In genomic region chr1:154678989-154679388, GRCm38 (mm10) we compare ENCODE assay signal across 27 mouse cellular contexts.
"Had no signal": no experiment of that assay in that cellular context is flagged by ENCODE, and none has a peak within 500 bp of the region (broad histone marks: within the 10 kb centered on the region; RNA-seq: fewer than 3 reads in every experiment).

No protein-coding gene starts in this region.

- DNase-seq: gastrocnemius, postnatal 14 days; gastrocnemius, postnatal 36 days; heart, adult 2 months; heart, postnatal 4 days; kidney, adult 18-20 months; kidney, adult 8-10 months; kidney, postnatal 14 days; kidney, postnatal 36 days; layer of hippocampus, adult 9-11 months; layer of hippocampus, postnatal 36 days; left cerebral cortex, postnatal 4 days; liver, embryonic 13.5 days had no signal

- ATAC-seq: hindbrain, embryonic 16.5 days; inflammation-experienced regulatory T-cells, adult 6 months; intestine, embryonic 15.5 days; intestine, postnatal 0 days had no signal

- H3K9ac ChIP-seq: heart, embryonic 13.5 days; heart, embryonic 15.5 days; hindbrain, embryonic 12.5 days; hindbrain, embryonic 14.5 days; intestine, embryonic 15.5 days; kidney, embryonic 15.5 days; limb, embryonic 13.5 days; limb, embryonic 15.5 days; liver, embryonic 13.5 days; liver, embryonic 15.5 days had no signal

- H3K4me3 ChIP-seq: heart, adult 2 months; heart, embryonic 13.5 days; heart, embryonic 15.5 days; hindbrain, embryonic 10.5 days; hindbrain, embryonic 12.5 days; intestine, embryonic 15.5 days; kidney, embryonic 15.5 days; limb, embryonic 13.5 days; limb, embryonic 15.5 days; liver, embryonic 13.5 days; liver, embryonic 15.5 days had no signal

- H3K36me3 ChIP-seq: heart, embryonic 13.5 days; heart, embryonic 15.5 days; hindbrain, embryonic 10.5 days; hindbrain, embryonic 12.5 days; intestine, embryonic 15.5 days; kidney, embryonic 15.5 days; limb, embryonic 13.5 days; limb, embryonic 15.5 days; liver, embryonic 13.5 days; liver, embryonic 15.5 days had no signal

- H3K27ac ChIP-seq: heart, adult 2 months; heart, embryonic 13.5 days; heart, embryonic 15.5 days; hindbrain, embryonic 10.5 days; hindbrain, embryonic 12.5 days; hindbrain, embryonic 14.5 days; intestine, embryonic 15.5 days; kidney, embryonic 15.5 days; kidney, postnatal 0 days; limb, embryonic 13.5 days; limb, embryonic 15.5 days; liver, embryonic 13.5 days; liver, embryonic 15.5 days had no signal

- H3K4me2 ChIP-seq: heart, embryonic 11.5 days; heart, embryonic 13.5 days; heart, embryonic 15.5 days; hindbrain, embryonic 12.5 days; hindbrain, embryonic 14.5 days; intestine, embryonic 15.5 days; kidney, embryonic 15.5 days; limb, embryonic 13.5 days; limb, embryonic 15.5 days; liver, embryonic 13.5 days; liver, embryonic 15.5 days had no signal

- H3K27me3 ChIP-seq: heart, embryonic 13.5 days; heart, embryonic 15.5 days; hindbrain, embryonic 12.5 days; intestine, embryonic 15.5 days; kidney, embryonic 15.5 days; limb, embryonic 13.5 days; limb, embryonic 15.5 days; liver, embryonic 13.5 days; liver, embryonic 15.5 days had no signal

- H3K9me3 ChIP-seq: heart, embryonic 13.5 days; heart, embryonic 15.5 days; hindbrain, embryonic 10.5 days; hindbrain, embryonic 12.5 days; intestine, embryonic 15.5 days; kidney, embryonic 15.5 days; limb, embryonic 13.5 days; limb, embryonic 15.5 days; liver, embryonic 13.5 days; liver, embryonic 15.5 days had no signal

- H3K4me1 ChIP-seq: heart, embryonic 13.5 days; heart, embryonic 15.5 days; hindbrain, embryonic 12.5 days; intestine, embryonic 15.5 days; kidney, embryonic 15.5 days; limb, embryonic 13.5 days; limb, embryonic 15.5 days; liver, embryonic 13.5 days; liver, embryonic 15.5 days had no signal
